Mouse (Mus musculus): ENCODE results near the gene Trf. TPM values are rescaled to one million over a fixed set of nuclear protein-coding genes. Genes with fewer than 3 reads are reported as not detected.

The Trf gene
- polyA plus RNA-seq, 1 experiment from 2014 or later, result 41.2 TPM

Other genes with a start within 250 kb of the Trf start
- 4.6 and 4.7 TPM in 2 replicates for gene Slco2a1, start 241.7 kb downstream of the Trf start, polyA plus RNA-seq (2015; fragmentation: Nextera tagmentation; extraction: Ambion mirVana)
- gene Rab6b, start 118.7 kb downstream of the Trf start, polyA plus RNA-seq (2015; fragmentation: Nextera tagmentation; extraction: Ambion mirVana), result 137 and 140 TPM in 2 replicates
- gene Srprb, start 28.3 kb downstream of the Trf start, polyA plus RNA-seq (2015; fragmentation: Nextera tagmentation; extraction: Ambion mirVana), result 63.8 and 67.7 TPM in 2 replicates
- gene Gm20425, start 137 bp downstream of the Trf start, polyA plus RNA-seq (2015; fragmentation: Nextera tagmentation; extraction: Ambion mirVana), result not detected in 2 replicates
- gene 1300017J02Rik, start 74.6 kb upstream of the Trf start, polyA plus RNA-seq (2015; fragmentation: Nextera tagmentation; extraction: Ambion mirVana), result 1.0 and 1.4 TPM in 2 replicates
- gene Topbp1, start 74.8 kb upstream of the Trf start, polyA plus RNA-seq (2015; fragmentation: Nextera tagmentation; extraction: Ambion mirVana), result 17.6 and 21.4 TPM in 2 replicates
- 78.5 and 91.0 TPM in 2 replicates for gene Cdv3, start 135.4 kb upstream of the Trf start, polyA plus RNA-seq (2015; fragmentation: Nextera tagmentation; extraction: Ambion mirVana)
- 5.0 and 6.0 TPM in 2 replicates for gene Bfsp2, start 250.0 kb upstream of the Trf start, polyA plus RNA-seq (2015; fragmentation: Nextera tagmentation; extraction: Ambion mirVana)